Mouse (Mus musculus) left cerebral cortex, adult 2 months (tissue): Measurements from ENCODE around the gene Rasl11b. TPM values are rescaled to one million over a fixed set of nuclear protein-coding genes. Genes with fewer than 3 reads are reported as not detected.

Experiments used
- DNase-seq, 2 experiments: peaks; one replicate each; pipeline ENCODE4 v3.0.0; 2021 to 2022; ENCODE audit warnings: low spot score in 2 of 2, mixed read lengths in 1 of 2; ENCODE audit errors: extremely low spot score in 1 of 2
- H3K27ac ChIP-seq: fragments of 200-600 bp; 2 replicates; pipeline ENCODE4 v1.8.1; 2022
- H3K4me3 ChIP-seq: fragments of 200-600 bp; 2 replicates; pipeline ENCODE4 v1.8.1; 2022
- CTCF ChIP-seq: fragments of 200-600 bp; IDR thresholded peaks from 2 replicates; pipeline ENCODE4 v1.8.1; 2022; ENCODE audit warnings: antibody characterized with exemption, mild to moderate bottlenecking, moderate library complexity
- intact Hi-C: fragments of 180-260 bp; cut with DNase I; formaldehyde crosslinking; loops from one replicate; pipeline ENCODE4 v1.15.1; 2025
- total RNA-seq, 2 experiments: library from RNA; stranded (reverse); gene quantifications; 2 replicates each; pipeline ENCODE4 v1.2.3; 2021

Gene Rasl11b
- total RNA-seq, 2 experiments from 2014 or later: 72.5 to 103 TPM

DNA sequence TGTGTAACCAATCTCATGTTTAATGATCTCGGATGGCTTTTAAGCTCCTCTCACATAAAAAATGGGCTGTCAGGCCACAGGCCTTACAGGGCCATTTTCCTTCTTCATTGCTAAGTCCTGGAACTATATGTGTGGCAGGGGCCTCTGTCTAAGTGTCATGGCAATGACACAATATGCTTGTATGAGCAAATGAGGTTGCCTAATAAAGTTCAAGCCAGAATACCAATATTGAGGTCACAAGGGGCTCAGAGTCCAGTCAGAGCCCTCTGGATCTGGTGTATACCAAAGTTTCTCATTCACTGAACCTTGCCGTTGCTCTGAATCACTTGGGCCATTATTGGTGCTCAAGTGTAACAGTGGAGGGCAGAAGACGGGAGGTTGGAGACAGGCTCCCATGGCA is 47.6 kb downstream of the Rasl11b start:
- intact Hi-C loops: no loop called here
- Histone ChIP-seq H3K4me3 (no peak overlapping the region), H3K27ac (no peak overlapping the region)
- DNase-seq: no peak
- no peak for TF ChIP-seq CTCF

- TF ChIP-seq CTCF: no peak
- no peak overlapping the region for H3K4me3 ChIP-seq
- intact Hi-C loops: no loop called here
- H3K27ac ChIP-seq: no peak overlapping the region
- DNase-seq: no peak
Observed at GRCm38 (mm10) chr5:74244406-74245019, 49.4 kb downstream of the Rasl11b start.

DNA sequence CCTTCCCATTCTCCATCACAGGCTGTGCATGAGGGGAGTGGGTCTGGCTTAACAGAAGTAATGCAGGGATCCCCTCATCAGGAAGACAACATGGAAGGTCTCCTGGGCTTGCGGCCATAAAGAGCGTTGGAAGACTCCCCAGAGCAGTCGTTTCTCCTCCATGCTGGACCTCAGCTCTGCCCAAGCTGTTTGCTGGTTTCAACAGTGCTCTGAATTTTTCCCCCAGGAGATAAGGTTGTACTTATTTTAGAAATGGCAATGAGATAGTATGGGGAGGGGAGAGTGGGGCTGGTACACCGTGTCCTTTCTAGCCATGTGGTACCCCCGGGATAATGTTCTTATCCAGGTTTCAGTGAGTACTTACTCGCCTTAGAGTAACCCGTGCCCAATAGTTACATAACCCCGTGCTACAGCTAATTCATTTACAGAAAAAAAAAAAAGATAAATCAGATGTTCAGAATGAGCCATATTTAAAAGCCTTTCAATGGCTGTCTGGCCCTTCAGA is 50.6 kb downstream of the Rasl11b start:
- Histone ChIP-seq H3K27ac (no peak overlapping the region), H3K4me3 (no peak overlapping the region)
- no peak for DNase-seq
- intact Hi-C loops: no loop called here
- TF ChIP-seq CTCF: no peak

GRCm38 (mm10) chr5:74246453-74246852 is 51.4 kb downstream of the Rasl11b start:
- no peak for DNase-seq
- TF ChIP-seq CTCF: no peak
- no peak overlapping the region for H3K4me3 ChIP-seq
- no peak overlapping the region for H3K27ac ChIP-seq
- intact Hi-C loops: no loop called here

GRCm38 (mm10) chr5:74246971-74247370 is 51.9 kb downstream of the Rasl11b start:
- intact Hi-C loops: no loop called here
- no peak for TF ChIP-seq CTCF
- DNase-seq: no peak
- no peak overlapping the region for H3K27ac ChIP-seq
- no peak overlapping the region for H3K4me3 ChIP-seq

Other genes starting within 250 kb of the Rasl11b start
- 100 to 1,000 TPM; 129 to 130 TPM for gene Usp46, start 126.9 kb upstream of the Rasl11b start, total RNA-seq